In the genomic region with DNA sequence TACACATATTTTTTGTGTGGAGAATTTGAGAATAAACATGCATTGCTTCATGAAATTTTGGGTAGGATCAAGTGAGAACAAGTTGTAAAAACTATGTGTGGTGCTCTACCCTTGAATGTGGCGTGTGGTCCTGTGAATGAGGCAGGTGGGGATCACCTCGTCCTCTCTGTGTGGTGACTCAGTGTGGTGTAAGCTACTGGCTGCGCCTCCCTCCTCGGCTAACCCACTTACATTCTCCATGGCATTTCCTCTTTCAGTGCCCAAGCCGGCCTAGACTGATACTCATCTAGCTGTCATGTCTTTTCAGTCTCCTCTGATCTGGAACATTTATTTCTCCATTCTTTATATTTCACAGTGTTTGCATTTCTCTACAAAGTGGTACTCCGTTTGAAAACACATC, we compare ENCODE assay signal across 18 mouse cellular contexts.
A peak's percentile ranks its signal among the peaks of the same experiment; 100 is the strongest.
DNase-seq lines count a peak whose midpoint lies in the region; ATAC-seq lines count a peak whose summit lies in the region.
"Had no signal": no experiment of that assay in that cellular context is flagged by ENCODE, and none has a peak within 500 bp of the region (broad histone marks: within the 10 kb centered on the region; RNA-seq: fewer than 3 reads in every experiment).

No protein-coding gene starts in this region.

- intact Hi-C loops in left cerebral cortex, postnatal 25 days (cut with DNase I), result no loop called here

- no peak overlapping the region for H3K9ac ChIP-seq in forebrain, embryonic 16.5 days (replicated peaks; ENCODE audit: low read depth, low read length)
- no peak overlapping the region for H3K9ac ChIP-seq in heart, embryonic 12.5 days
- H3K9ac ChIP-seq: liver, embryonic 13.5 days; neural tube, embryonic 12.5 days had no signal

- no peaks in the 10 kb centered on the region for H3K36me3 ChIP-seq in forebrain, embryonic 16.5 days (ENCODE audit: control insufficient read depth, insufficient read depth)
- H3K36me3 ChIP-seq in heart, embryonic 12.5 days, result peaks cover 14% of the 10 kb centered on the region; the same call in 1 of the 2 replicates
- H3K36me3 ChIP-seq: liver, embryonic 13.5 days; neural tube, embryonic 12.5 days had no signal

- 67% methylated on average over 6 of the region's 6 CpGs for WGBS in forebrain, embryonic 16.5 days
- 52% methylated on average over 6 of the region's 6 CpGs for WGBS in heart, embryonic 12.5 days

- H3K27me3 ChIP-seq in forebrain, embryonic 16.5 days (replicated peaks; ENCODE audit: control insufficient read depth, insufficient read depth, low read length), result no peaks in the 10 kb centered on the region
- H3K27me3 ChIP-seq in heart, embryonic 12.5 days (replicated peaks), result no peaks in the 10 kb centered on the region
- H3K27me3 ChIP-seq: liver, embryonic 13.5 days; neural tube, embryonic 12.5 days had no signal

- no peaks in the 10 kb centered on the region for H3K9me3 ChIP-seq in forebrain, embryonic 16.5 days (ENCODE audit: control insufficient read depth, low read length)
- no peaks in the 10 kb centered on the region for H3K9me3 ChIP-seq in heart, embryonic 12.5 days (replicated peaks)
- H3K9me3 ChIP-seq: limb, embryonic 10.5 days; liver, embryonic 13.5 days; neural tube, embryonic 12.5 days had no signal

- H3K4me2 ChIP-seq in forebrain, embryonic 16.5 days (ENCODE audit: low read length), result no peak overlapping the region
- H3K4me2 ChIP-seq in heart, embryonic 12.5 days, result no peak overlapping the region
- H3K4me2 ChIP-seq: liver, embryonic 13.5 days; neural tube, embryonic 12.5 days had no signal

- H3K4me1 ChIP-seq in forebrain, embryonic 16.5 days (replicated peaks; ENCODE audit: control insufficient read depth, insufficient read depth, low read length), result peaks cover 6% of the 10 kb centered on the region; the same call in 1 of the 2 replicates
- H3K4me1 ChIP-seq in heart, embryonic 12.5 days (replicated peaks), result peaks cover 63% of the 10 kb centered on the region

- DNase-seq in heart, adult 11 months, result peak; percentile 83
- no peak for DNase-seq in heart, postnatal 4 days
- DNase-seq in T-cell, adult 2 months (ENCODE audit: low spot score), result peak; percentile 22
- DNase-seq in thymus, postnatal 25 days, result peak; percentile 46
- no peak for DNase-seq in left cerebral cortex, postnatal 25 days (ENCODE audit: low spot score in 2 of 2)
- DNase-seq: cerebellum, adult 2 months; heart, postnatal 14 days; liver, embryonic 13.5 days; lung, postnatal 10 days; midbrain, embryonic 14.5 days had no signal

- no peak overlapping the region for H3K27ac ChIP-seq in forebrain, embryonic 16.5 days (ENCODE audit: low read length)
- no peak overlapping the region for H3K27ac ChIP-seq in heart, embryonic 12.5 days (ENCODE audit: poor library complexity, severe bottlenecking)
- H3K27ac ChIP-seq: hindbrain, postnatal 0 days; layer of hippocampus, adult 2 months; limb, embryonic 10.5 days; liver, embryonic 13.5 days; neural tube, embryonic 12.5 days had no signal

- peak; percentile 40; the same call in 1 of the 2 replicates for ATAC-seq in neutrophil, adult 5-6 weeks (ENCODE audit: extremely low read depth, insufficient number of reproducible peaks, low FRiP score, poor library complexity, severe bottlenecking)
- no peak for ATAC-seq in forebrain, embryonic 16.5 days
- ATAC-seq in heart, embryonic 12.5 days (ENCODE audit: insufficient number of reproducible peaks, low FRiP score), result no peak
- ATAC-seq: CD4-positive, CD25-positive, alpha-beta regulatory T cell, adult 4 months; hindbrain, postnatal 0 days had no signal

- no peak overlapping the region for H3K4me3 ChIP-seq in forebrain, embryonic 16.5 days (replicated peaks; ENCODE audit: low read length)
- no peak overlapping the region for H3K4me3 ChIP-seq in heart, embryonic 12.5 days
- H3K4me3 ChIP-seq: layer of hippocampus, adult 2 months; limb, embryonic 10.5 days; liver, embryonic 13.5 days; neural tube, embryonic 12.5 days had no signal

Comparison
In these comparisons a context has a peak if more than half of its experiments do, and no peak if none do; other contexts are left out.
1. DNase-seq: peak in heart, adult 11 months (single experiment), T-cell, adult 2 months (single experiment) and thymus, postnatal 25 days (single experiment); none in heart, postnatal 4 days (single experiment) and left cerebral cortex, postnatal 25 days (0 of 2).